Mouse (Mus musculus): ENCODE results near the gene Gm26602. TPM values are rescaled to one million over a fixed set of nuclear protein-coding genes. Genes with fewer than 3 reads are reported as not detected.
"Not testable (repeated sequence)": the region's sequence is repeated elsewhere in the genome, so short reads cannot be mapped to it uniquely, and the experiment has no call there.

The Gm26602 gene
- polyA plus RNA-seq, 1 experiment from 2014 or later: not detected

DNA sequence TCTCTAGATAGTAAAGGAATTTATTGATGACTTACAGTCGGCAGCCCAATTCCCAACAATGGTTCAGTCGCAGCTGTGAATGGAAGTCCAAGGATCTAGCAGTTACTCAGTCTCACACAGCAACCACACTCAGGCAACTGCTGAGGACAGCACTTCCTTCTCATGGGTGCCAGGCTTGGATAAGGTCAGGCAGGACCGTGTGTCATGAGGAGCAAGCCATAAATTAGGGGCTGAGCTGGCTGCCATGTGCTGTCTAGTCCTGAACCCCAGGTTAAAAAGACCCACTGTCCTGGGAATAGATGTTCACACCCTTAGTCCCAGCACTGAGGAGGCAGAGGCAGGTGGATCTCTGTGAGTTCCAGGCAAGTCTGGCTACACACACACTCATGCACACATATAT lies 25.7 kb upstream of the Gm26602 start:
- WGBS (ENCODE audit: insufficient replicate concordance): 31% methylated on average over 3 of the region's 3 CpGs
- H3K4me2 ChIP-seq; ATAC-seq (ENCODE audit: insufficient read depth); H3K9me3 ChIP-seq (replicated peaks); H3K9ac ChIP-seq; H3K4me3 ChIP-seq (replicated peaks); H3K36me3 ChIP-seq (replicated peaks): not testable (repeated sequence)
- Histone ChIP-seq H3K4me1 (replicated peaks) (peaks cover 43% of the 10 kb centered on the region), H3K27me3 (peaks cover 25% of the 10 kb centered on the region), H3K27ac (replicated peaks) (0 out of 2 replicates have a peak overlapping the region, but pooled peaks have one; percentile 1)

DNA sequence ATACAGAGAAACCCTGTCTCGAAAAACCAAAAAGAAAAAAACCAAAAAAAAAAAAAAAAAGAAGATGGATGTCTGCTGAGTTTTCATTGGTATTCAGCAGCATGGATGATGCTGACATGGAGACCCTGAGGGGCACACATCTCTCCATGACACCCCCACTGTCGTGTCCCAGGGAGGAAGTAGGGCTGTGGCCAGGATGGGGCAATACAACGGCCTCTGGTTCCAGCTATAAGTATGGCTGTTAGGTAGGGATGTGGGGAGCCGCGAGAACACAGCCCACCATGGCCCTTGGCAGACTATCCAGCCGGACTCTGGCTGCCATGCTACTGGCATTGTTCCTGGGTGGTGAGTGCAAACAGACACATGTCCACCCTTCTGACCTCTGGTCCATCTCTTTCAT lies 24.6 kb upstream of the Gm26602 start, which contains the start of gene Elane:
Elane (plus strand) TSS at position 194 of the 400 bp plus-strand sequence.
- no peaks in the 10 kb centered on the region for H3K36me3 ChIP-seq (replicated peaks)
- no peak within 1 kb of the TSS for H3K9ac ChIP-seq
- H3K27ac ChIP-seq (replicated peaks): peak within 1 kb of the TSS; percentile 14; the same call in 1 of the 2 replicates
- ATAC-seq (ENCODE audit: insufficient read depth): no peak
- 0 out of 2 replicates have a peak within 1 kb of the TSS, but pooled peaks have one; percentile 5 for H3K4me2 ChIP-seq
- H3K9me3 ChIP-seq (replicated peaks): no peaks in the 10 kb centered on the region
- H3K27me3 ChIP-seq: peaks cover 16% of the 10 kb centered on the region
- WGBS (ENCODE audit: insufficient replicate concordance): 54% methylated on average over 6 of the region's 6 CpGs
- H3K4me3 ChIP-seq (replicated peaks): no peak within 1 kb of the TSS
- H3K4me1 ChIP-seq (replicated peaks): peaks cover 32% of the 10 kb centered on the region

DNA sequence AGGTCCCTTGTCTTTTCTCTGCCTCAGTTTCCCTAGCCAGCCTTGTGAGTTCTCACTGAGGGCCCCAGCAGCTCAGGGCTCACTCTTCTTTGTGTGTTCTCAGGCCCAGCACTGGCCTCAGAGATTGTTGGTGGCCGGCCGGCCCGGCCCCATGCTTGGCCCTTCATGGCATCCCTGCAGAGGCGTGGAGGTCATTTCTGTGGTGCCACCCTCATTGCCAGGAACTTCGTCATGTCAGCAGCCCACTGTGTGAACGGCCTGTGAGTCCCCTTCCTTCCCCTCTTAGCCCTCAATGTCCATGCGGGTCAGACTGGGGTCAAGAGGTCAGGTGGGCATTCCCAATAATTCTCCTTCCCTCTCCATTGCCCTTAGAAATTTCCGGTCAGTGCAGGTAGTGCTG lies 24.0 kb upstream of the Gm26602 start:
- H3K4me2 ChIP-seq: 0 out of 2 replicates have a peak overlapping the region, but pooled peaks have one; percentile 5
- H3K9me3 ChIP-seq (replicated peaks): no peaks in the 10 kb centered on the region
- ATAC-seq (ENCODE audit: insufficient read depth): no peak
- H3K27ac ChIP-seq (replicated peaks): 0 out of 2 replicates have a peak overlapping the region, but pooled peaks have one; percentile 14
- peaks cover 26% of the 10 kb centered on the region for H3K4me1 ChIP-seq (replicated peaks)
- no peak overlapping the region for H3K9ac ChIP-seq
- H3K27me3 ChIP-seq: peaks cover 16% of the 10 kb centered on the region
- H3K36me3 ChIP-seq (replicated peaks): no peaks in the 10 kb centered on the region
- H3K4me3 ChIP-seq (replicated peaks): no peak overlapping the region
- WGBS (ENCODE audit: insufficient replicate concordance): 66% methylated on average over 8 of the region's 8 CpGs

DNA sequence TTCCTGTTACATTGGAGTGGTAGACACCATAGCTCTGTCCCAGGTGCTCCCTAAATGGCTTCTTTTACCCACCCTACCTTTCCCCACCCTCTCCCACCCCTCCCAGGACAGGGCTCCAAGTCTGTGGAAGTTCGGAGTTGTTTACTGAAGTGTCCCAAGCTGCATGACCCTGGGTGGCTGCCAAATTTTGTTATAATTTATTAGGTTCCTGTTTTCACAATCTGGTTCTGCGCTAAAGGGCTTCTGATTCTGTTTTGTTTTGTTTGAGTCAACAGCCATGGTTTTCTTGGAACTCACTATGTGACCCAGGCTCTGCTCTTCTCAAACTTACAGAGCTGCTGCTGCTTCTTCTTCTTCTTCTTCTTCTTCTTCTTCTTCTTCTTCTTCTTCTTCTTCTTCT lies 21.3 kb upstream of the Gm26602 start:
- H3K27ac ChIP-seq (replicated peaks): no peak overlapping the region
- ATAC-seq (ENCODE audit: insufficient read depth): no peak

DNA sequence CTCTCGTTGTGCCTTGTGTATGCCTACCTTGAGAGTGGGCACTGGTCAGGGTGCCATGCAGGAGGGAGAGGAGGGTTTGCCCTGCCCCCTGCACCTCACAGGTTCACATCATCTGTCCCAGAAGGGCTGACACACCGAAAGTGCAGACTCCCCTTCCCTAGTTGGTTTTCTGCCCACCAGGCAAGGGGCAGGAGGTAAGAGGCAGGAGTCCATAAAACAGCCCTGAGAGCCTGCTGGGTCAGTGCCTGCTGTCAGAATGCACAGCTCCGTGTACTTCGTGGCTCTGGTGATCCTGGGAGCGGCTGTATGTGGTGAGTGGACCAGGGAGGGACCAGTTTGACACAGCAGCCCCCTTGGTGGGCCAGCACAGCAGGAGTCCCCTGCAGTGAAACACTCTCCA lies 20.0 kb upstream of the Gm26602 start, which contains the start of gene Cfd:
Cfd (plus strand) TSS at position 184 of the 400 bp plus-strand sequence.
- no peaks in the 10 kb centered on the region for H3K4me1 ChIP-seq (replicated peaks)
- no peak within 1 kb of the TSS for H3K27ac ChIP-seq (replicated peaks)
- no peaks in the 10 kb centered on the region for H3K9me3 ChIP-seq (replicated peaks)
- no peak within 1 kb of the TSS for H3K4me2 ChIP-seq
- ATAC-seq (ENCODE audit: insufficient read depth): no peak
- no peak within 1 kb of the TSS for H3K4me3 ChIP-seq (replicated peaks)
- no peaks in the 10 kb centered on the region for H3K27me3 ChIP-seq
- WGBS (ENCODE audit: insufficient replicate concordance): 44% methylated on average over 5 of the region's 5 CpGs
- no peak within 1 kb of the TSS for H3K9ac ChIP-seq
- H3K36me3 ChIP-seq (replicated peaks): peaks cover 6% of the 10 kb centered on the region; the same call in 1 of the 2 replicates

More for the DNA sequence above, 21.3 kb upstream of the Gm26602 start:
- no peaks in the 10 kb centered on the region for H3K36me3 ChIP-seq (replicated peaks)
- no peaks in the 10 kb centered on the region for H3K9me3 ChIP-seq (replicated peaks)
- no peaks in the 10 kb centered on the region for H3K27me3 ChIP-seq
- no peak overlapping the region for H3K4me2 ChIP-seq
- 22% methylated on average over 2 of the region's 2 CpGs for WGBS (ENCODE audit: insufficient replicate concordance)
- no peak overlapping the region for H3K9ac ChIP-seq
- H3K4me1 ChIP-seq (replicated peaks): peaks cover 2% of the 10 kb centered on the region; the same call in 1 of the 2 replicates
- H3K4me3 ChIP-seq (replicated peaks): no peak overlapping the region

DNA sequence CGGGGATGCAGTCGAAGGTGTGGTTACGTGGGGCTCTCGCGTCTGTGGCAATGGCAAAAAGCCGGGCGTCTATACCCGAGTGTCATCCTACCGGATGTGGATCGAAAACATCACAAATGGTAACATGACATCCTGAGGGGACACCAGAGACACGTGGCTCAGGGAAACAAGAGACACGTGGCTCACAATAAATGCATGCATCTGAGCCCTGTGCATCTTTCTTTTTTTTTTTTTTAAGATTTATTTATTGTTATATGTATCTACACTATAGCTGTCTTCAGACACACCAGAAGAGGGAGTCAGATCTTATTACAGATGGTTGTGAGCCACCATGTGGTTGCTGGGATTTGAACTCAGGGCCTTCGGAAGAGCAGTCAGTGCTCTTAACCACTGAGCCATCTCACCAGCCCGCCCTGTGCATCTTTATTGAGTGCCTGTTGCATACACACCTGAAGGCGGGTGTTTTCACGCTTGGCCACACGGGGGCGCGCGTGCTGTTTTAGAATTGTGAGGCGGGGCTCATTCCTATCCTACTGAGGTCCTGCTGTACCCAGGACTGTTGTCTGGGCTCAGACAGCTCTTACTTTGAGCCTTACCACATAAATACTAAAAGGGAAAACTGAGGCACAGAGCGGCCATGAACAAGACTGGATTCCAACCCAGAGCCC lies 18.1 kb upstream of the Gm26602 start:
- not testable (repeated sequence) for H3K9me3 ChIP-seq (replicated peaks); H3K9ac ChIP-seq; ATAC-seq (ENCODE audit: insufficient read depth); H3K4me2 ChIP-seq; H3K4me3 ChIP-seq (replicated peaks); H3K27ac ChIP-seq (replicated peaks); H3K27me3 ChIP-seq
- H3K4me1 ChIP-seq (replicated peaks): peaks cover 11% of the 10 kb centered on the region; the same call in 1 of the 2 replicates
- 38% methylated on average over 22 of the region's 22 CpGs for WGBS (ENCODE audit: insufficient replicate concordance)
- peaks cover 18% of the 10 kb centered on the region for H3K36me3 ChIP-seq (replicated peaks)

DNA sequence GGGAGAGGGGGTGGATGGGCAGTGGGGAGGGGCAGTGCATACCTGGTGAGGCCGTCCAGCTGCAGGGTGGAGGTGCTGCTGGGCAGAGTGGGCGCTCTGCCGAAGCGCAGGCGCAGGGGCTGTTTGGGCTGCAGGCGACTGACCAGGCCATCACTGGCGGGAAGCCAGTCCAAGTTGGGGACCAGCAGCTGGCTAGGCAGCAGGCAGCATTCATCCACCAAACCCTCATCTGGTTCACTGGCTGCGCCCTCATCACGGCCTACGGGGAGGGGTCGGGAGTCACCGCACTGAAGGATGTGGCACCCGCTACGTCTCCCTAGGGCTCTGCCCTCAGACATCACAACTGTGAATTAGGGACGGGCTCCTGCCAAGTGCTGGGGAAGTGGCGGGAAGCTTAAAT lies 14.3 kb upstream of the Gm26602 start:
- Histone ChIP-seq H3K27ac (replicated peaks) (no peak overlapping the region), H3K9ac (no peak overlapping the region), H3K9me3 (replicated peaks) (no peaks in the 10 kb centered on the region), H3K27me3 (no peaks in the 10 kb centered on the region), H3K36me3 (replicated peaks) (peaks cover 18% of the 10 kb centered on the region), H3K4me2 (no peak overlapping the region), H3K4me3 (replicated peaks) (no peak overlapping the region), H3K4me1 (replicated peaks) (peaks cover 17% of the 10 kb centered on the region)
- WGBS (ENCODE audit: insufficient replicate concordance): 87% methylated on average over 16 of the region's 16 CpGs
- ATAC-seq (ENCODE audit: insufficient read depth): no peak

DNA sequence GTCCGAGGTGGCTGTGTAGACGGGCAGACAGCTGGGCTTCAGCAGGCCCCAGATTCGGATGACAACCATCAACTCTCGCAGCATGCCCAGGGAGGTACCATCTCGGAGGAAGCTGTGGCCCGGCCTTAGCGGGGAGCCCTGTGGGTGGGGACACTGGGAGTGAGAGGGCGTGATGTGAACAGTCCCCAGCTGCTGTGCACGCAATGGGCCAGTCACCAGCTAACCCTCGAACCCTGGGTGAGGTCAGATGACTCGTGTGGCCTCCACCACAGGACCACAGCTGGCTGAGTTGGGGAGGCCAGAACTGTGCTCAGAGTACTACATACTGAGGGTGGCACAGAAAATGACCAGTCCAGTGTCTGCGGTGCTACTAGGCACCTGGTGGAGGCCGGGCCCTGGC lies 13.8 kb upstream of the Gm26602 start:
- ATAC-seq (ENCODE audit: insufficient read depth): peak; percentile 4; the same call in 1 of the 2 replicates
- WGBS (ENCODE audit: insufficient replicate concordance): 67% methylated on average over 13 of the region's 13 CpGs

DNA sequence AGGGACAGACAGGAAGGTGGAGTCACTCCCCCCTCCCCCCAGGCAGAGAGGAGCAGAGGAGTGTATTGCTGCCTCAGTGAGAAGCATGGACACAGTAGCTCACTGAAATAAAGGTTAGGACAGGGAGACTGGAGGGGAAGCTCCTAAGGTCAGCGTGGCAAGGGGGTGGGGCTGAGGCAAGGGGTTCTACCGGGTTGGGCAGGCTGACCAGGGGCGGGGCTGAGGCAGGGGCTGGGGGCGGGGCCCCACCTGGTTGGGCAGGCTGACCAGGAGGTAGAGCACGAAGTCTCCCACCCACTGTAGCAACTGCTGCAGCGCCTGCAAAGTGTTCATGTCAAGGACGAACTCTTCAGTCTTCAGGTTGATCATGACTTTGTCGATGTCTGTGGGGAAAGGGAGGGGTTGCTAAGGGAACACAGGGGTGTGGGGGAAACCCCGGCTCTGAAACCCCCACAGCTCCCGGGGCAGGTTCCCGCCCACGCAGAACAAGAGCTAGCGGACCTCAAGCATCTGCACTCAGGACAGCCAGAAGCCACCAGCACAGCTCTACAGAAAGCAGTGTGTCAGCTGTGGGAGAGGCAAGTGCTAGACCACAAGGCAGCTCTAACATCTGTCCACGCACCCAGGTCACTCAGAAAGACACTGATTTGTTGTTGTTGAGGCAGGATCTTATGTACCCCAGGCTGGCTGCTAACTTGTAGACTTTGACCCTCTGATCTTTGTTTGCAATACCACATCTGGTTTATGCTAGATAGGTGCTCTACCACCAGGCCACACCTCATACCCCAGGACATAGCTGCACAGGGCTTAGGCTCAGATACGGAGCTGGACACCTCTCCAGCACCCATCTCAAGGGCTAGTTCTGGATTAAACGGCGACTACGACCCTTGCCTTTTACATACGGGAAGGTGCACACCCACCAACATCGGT lies 13.1 kb upstream of the Gm26602 start:
- Histone ChIP-seq H3K9ac (no peak overlapping the region), H3K27me3 (no peaks in the 10 kb centered on the region), H3K4me1 (replicated peaks) (peaks cover 17% of the 10 kb centered on the region), H3K36me3 (replicated peaks) (peaks cover 21% of the 10 kb centered on the region), H3K9me3 (replicated peaks) (no peaks in the 10 kb centered on the region), H3K27ac (replicated peaks) (peak overlapping the region; percentile 63), H3K4me2 (peak overlapping the region; percentile 33), H3K4me3 (replicated peaks) (0 out of 2 replicates have a peak overlapping the region, but pooled peaks have one; percentile 5)
- ATAC-seq (ENCODE audit: insufficient read depth): peak; percentile 73
- WGBS (ENCODE audit: insufficient replicate concordance): 54% methylated on average over 20 of the region's 20 CpGs

More for the DNA sequence above, 13.8 kb upstream of the Gm26602 start:
- Histone ChIP-seq H3K27me3 (no peaks in the 10 kb centered on the region), H3K9ac (no peak overlapping the region), H3K4me1 (replicated peaks) (peaks cover 17% of the 10 kb centered on the region), H3K4me3 (replicated peaks) (no peak overlapping the region), H3K36me3 (replicated peaks) (peaks cover 18% of the 10 kb centered on the region), H3K4me2 (no peak overlapping the region), H3K27ac (replicated peaks) (peak overlapping the region; percentile 63), H3K9me3 (replicated peaks) (no peaks in the 10 kb centered on the region)

DNA sequence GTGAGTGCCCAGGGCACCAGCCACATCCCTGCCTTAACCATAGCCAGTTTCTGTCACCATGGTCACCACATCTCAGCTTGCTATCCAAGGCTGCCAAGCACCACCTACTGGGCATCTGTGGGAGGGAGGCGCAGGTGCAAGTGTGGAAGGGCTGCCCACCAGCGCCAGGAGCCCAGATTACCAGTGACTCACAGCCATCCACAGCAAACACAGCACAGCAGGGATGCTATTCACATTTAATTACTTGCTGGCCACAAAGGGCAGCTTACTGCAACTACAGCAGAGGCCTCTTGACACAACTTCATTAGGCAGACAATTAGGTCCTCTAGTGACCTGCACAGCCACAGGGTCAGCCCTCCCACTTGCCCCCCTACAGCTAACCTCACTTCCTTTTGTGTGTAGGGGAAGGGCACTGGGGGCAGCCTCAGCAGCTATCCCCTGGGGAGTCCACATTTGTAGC lies 9.7 kb upstream of the Gm26602 start:
- Histone ChIP-seq H3K27ac (replicated peaks) (no peak overlapping the region), H3K9ac (no peak overlapping the region), H3K27me3 (no peaks in the 10 kb centered on the region), H3K9me3 (replicated peaks) (no peaks in the 10 kb centered on the region), H3K4me1 (replicated peaks) (peaks cover 17% of the 10 kb centered on the region), H3K4me3 (replicated peaks) (no peak overlapping the region), H3K36me3 (replicated peaks) (peaks cover 35% of the 10 kb centered on the region), H3K4me2 (no peak overlapping the region)
- ATAC-seq (ENCODE audit: insufficient read depth): no peak
- 72% methylated on average over 2 of the region's 2 CpGs for WGBS (ENCODE audit: insufficient replicate concordance)

DNA sequence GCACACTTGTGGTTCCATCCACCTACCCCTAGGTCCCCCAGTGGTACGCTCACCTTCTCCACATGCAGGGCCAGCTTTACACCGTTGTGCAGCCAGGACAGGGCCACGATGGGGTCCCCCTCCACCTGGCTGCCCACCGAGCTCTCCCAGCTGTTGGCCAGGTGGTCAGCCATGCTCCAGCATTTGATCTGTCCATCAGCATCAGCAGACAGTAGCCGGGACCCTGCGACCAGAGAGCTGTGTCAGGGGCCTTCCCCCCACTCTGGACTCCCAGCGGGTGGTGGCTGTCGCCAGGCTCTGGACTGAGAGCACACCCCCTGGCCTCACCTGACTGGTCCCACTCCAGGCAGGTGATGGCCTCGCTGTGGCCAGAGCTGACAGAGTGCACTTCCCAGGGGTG lies 3.9 kb upstream of the Gm26602 start:
- Histone ChIP-seq H3K27ac (replicated peaks) (no peak overlapping the region), H3K4me1 (replicated peaks) (peaks cover 33% of the 10 kb centered on the region), H3K36me3 (replicated peaks) (peaks cover 55% of the 10 kb centered on the region), H3K27me3 (no peaks in the 10 kb centered on the region), H3K9ac (no peak overlapping the region), H3K9me3 (replicated peaks) (no peaks in the 10 kb centered on the region), H3K4me2 (no peak overlapping the region), H3K4me3 (replicated peaks) (no peak overlapping the region)
- 81% methylated on average over 9 of the region's 9 CpGs for WGBS (ENCODE audit: insufficient replicate concordance)
- no peak for ATAC-seq (ENCODE audit: insufficient read depth)

Measured in liver, embryonic 15.5 days (tissue).